Mouse (Mus musculus): ENCODE data around the gene Gm49361. TPM values are rescaled to one million over a fixed set of nuclear protein-coding genes. Genes with fewer than 3 reads are reported as not detected.
A peak's percentile ranks its signal among the peaks of the same experiment; 100 is the strongest.

Gm49361 gene
- total RNA-seq, 1 experiment = not detected

DNA sequence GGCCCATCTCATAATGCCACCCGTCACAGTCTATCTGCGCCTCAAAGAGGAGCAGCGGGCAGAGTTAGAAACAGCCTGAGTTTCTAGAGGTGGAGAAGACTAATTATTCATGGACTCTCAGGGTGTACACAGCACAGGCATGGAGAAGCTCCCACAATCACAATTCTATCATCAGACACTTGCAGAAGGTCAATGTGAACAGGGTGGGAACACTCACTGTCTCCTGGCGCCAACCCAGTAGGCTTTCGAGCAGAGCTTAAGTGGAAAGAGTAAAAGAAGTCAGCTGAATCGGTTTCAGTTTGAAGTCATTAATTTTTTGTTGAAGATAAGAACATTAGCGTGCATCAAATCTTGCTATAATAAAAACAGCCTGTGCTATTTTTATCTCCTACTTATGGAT, 37.3 kb downstream of the Gm49361 start:
- no peaks in the 10 kb centered on the region for H3K36me3 ChIP-seq (ENCODE audit: control insufficient read depth, insufficient read depth, low read length, poor library complexity, severe bottlenecking)
- DNase-seq (ENCODE audit: low read depth, low spot score) = no peak
- in situ Hi-C loops (cut with MboI; ENCODE audit: low sequenced_read_pairs in 2 of 2, unreplicated experiment in 2 of 2) = no loop called here
- H3K4me3 ChIP-seq (ENCODE audit: insufficient read depth in 1 of 2, low read depth in 1 of 2, low read length in 2 of 2, poor library complexity in 1 of 2, severe bottlenecking in 1 of 2) = no peak overlapping the region
- no peak for TF ChIP-seq MAFK (IDR thresholded peaks at IDR 0.05; ENCODE audit: insufficient read depth, low read depth, low read length)
- no peak for TF ChIP-seq ZC3H11A (IDR thresholded peaks at IDR 0.05; ENCODE audit: borderline replicate concordance, low read depth, low read length)
- no peak for TF ChIP-seq ZNF384 (IDR thresholded peaks at IDR 0.05; ENCODE audit: low read depth, low read length)
- TF ChIP-seq HCFC1 (IDR thresholded peaks at IDR 0.05; ENCODE audit: borderline replicate concordance, insufficient read depth, low read length) = no peak
- no peak for TF ChIP-seq CHD2 (IDR thresholded peaks at IDR 0.05; ENCODE audit: low read depth, low read length)
- no peak overlapping the region for H3K9ac ChIP-seq (ENCODE audit: insufficient read depth, low read depth, low read length, poor library complexity, severe bottlenecking)
- H3K4me1 ChIP-seq (ENCODE audit: control insufficient read depth in 2 of 2, insufficient read depth in 2 of 2, low read length in 2 of 2, poor library complexity in 1 of 2) = peaks cover 2 to 13% of the 10 kb centered on the region in 2 experiments; a peak in 1 of 4 replicates
- no peak overlapping the region for H3K27ac ChIP-seq (ENCODE audit: insufficient read depth, low read depth, low read length, poor library complexity, severe bottlenecking)
- H3K9me3 ChIP-seq (ENCODE audit: control insufficient read depth, insufficient read depth, low read depth, low read length) = no peaks in the 10 kb centered on the region

GRCm38 (mm10) chr14:57707100-57707893, 38.6 kb downstream of the Gm49361 start:
- peaks cover 2 to 13% of the 10 kb centered on the region in 2 experiments; a peak in 1 of 4 replicates for H3K4me1 ChIP-seq (ENCODE audit: control insufficient read depth in 2 of 2, insufficient read depth in 2 of 2, low read length in 2 of 2, poor library complexity in 1 of 2)
- no peak overlapping the region for H3K4me3 ChIP-seq (ENCODE audit: insufficient read depth in 1 of 2, low read depth in 1 of 2, low read length in 2 of 2, poor library complexity in 1 of 2, severe bottlenecking in 1 of 2)
- TF ChIP-seq CHD2 (IDR thresholded peaks at IDR 0.05; ENCODE audit: low read depth, low read length) (no peak), HCFC1 (IDR thresholded peaks at IDR 0.05; ENCODE audit: borderline replicate concordance, insufficient read depth, low read length) (no peak), ZNF384 (IDR thresholded peaks at IDR 0.05; ENCODE audit: low read depth, low read length) (no peak), ZC3H11A (IDR thresholded peaks at IDR 0.05; ENCODE audit: borderline replicate concordance, low read depth, low read length) (no peak), MAFK (IDR thresholded peaks at IDR 0.05; ENCODE audit: insufficient read depth, low read depth, low read length) (no peak)
- H3K9ac ChIP-seq (ENCODE audit: insufficient read depth, low read depth, low read length, poor library complexity, severe bottlenecking) = 0 out of 2 replicates have a peak overlapping the region, but pooled peaks have one; percentile 7
- H3K9me3 ChIP-seq (ENCODE audit: control insufficient read depth, insufficient read depth, low read depth, low read length) = no peaks in the 10 kb centered on the region
- H3K27ac ChIP-seq (ENCODE audit: insufficient read depth, low read depth, low read length, poor library complexity, severe bottlenecking) = no peak overlapping the region
- no peak for DNase-seq (ENCODE audit: low read depth, low spot score)
- in situ Hi-C loops (cut with MboI; ENCODE audit: low sequenced_read_pairs in 2 of 2, unreplicated experiment in 2 of 2) = no loop called here
- no peaks in the 10 kb centered on the region for H3K36me3 ChIP-seq (ENCODE audit: control insufficient read depth, insufficient read depth, low read length, poor library complexity, severe bottlenecking)

GRCm38 (mm10) chr14:57706760-57707099, 39.2 kb downstream of the Gm49361 start:
- Histone ChIP-seq H3K27ac (ENCODE audit: insufficient read depth, low read depth, low read length, poor library complexity, severe bottlenecking) (no peak overlapping the region), H3K36me3 (ENCODE audit: control insufficient read depth, insufficient read depth, low read length, poor library complexity, severe bottlenecking) (no peaks in the 10 kb centered on the region)
- DNase-seq (ENCODE audit: low read depth, low spot score) = no peak

DNA sequence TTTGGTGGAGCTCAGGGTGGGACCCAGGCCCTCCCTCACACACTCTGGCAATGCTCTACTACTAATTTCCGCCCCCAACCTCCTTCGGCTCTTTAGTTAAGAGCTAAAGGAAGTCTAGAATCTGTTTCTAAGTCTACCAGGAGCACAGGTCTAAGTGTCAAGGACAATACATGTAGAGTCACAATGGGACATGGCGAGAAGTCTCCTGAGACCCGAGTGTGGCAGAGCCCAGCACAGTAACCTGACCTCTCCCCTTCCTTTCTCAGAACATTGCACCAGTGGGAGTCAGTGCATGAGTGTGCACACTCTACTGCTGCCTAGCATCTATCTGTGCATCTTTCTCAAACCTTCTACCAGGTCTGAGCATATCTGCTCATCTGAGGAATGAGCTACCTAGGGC, 40.1 kb downstream of the Gm49361 start:
- no peaks in the 10 kb centered on the region for H3K36me3 ChIP-seq (ENCODE audit: control insufficient read depth, insufficient read depth, low read length, poor library complexity, severe bottlenecking)
- TF ChIP-seq CHD2 (IDR thresholded peaks at IDR 0.05; ENCODE audit: low read depth, low read length) (no peak), ZC3H11A (IDR thresholded peaks at IDR 0.05; ENCODE audit: borderline replicate concordance, low read depth, low read length) (no peak), HCFC1 (IDR thresholded peaks at IDR 0.05; ENCODE audit: borderline replicate concordance, insufficient read depth, low read length) (no peak), ZNF384 (IDR thresholded peaks at IDR 0.05; ENCODE audit: low read depth, low read length) (no peak), MAFK (IDR thresholded peaks at IDR 0.05; ENCODE audit: insufficient read depth, low read depth, low read length) (no peak)

More at GRCm38 (mm10) chr14:57706760-57707099, 39.2 kb downstream of the Gm49361 start:
- in situ Hi-C loops (cut with MboI; ENCODE audit: low sequenced_read_pairs in 2 of 2, unreplicated experiment in 2 of 2) = no loop called here
- Histone ChIP-seq H3K4me1 (ENCODE audit: control insufficient read depth in 2 of 2, insufficient read depth in 2 of 2, low read length in 2 of 2, poor library complexity in 1 of 2) (peaks cover 2 to 17% of the 10 kb centered on the region in 2 experiments; a peak in 2 of 4 replicates), H3K9ac (ENCODE audit: insufficient read depth, low read depth, low read length, poor library complexity, severe bottlenecking) (no peak overlapping the region), H3K4me3 (ENCODE audit: insufficient read depth in 1 of 2, low read depth in 1 of 2, low read length in 2 of 2, poor library complexity in 1 of 2, severe bottlenecking in 1 of 2) (no peak overlapping the region), H3K9me3 (ENCODE audit: control insufficient read depth, insufficient read depth, low read depth, low read length) (no peaks in the 10 kb centered on the region)
- TF ChIP-seq CHD2 (IDR thresholded peaks at IDR 0.05; ENCODE audit: low read depth, low read length) = no peak
- TF ChIP-seq ZC3H11A (IDR thresholded peaks at IDR 0.05; ENCODE audit: borderline replicate concordance, low read depth, low read length) = no peak
- TF ChIP-seq HCFC1 (IDR thresholded peaks at IDR 0.05; ENCODE audit: borderline replicate concordance, insufficient read depth, low read length) = no peak
- TF ChIP-seq ZNF384 (IDR thresholded peaks at IDR 0.05; ENCODE audit: low read depth, low read length) = no peak
- TF ChIP-seq MAFK (IDR thresholded peaks at IDR 0.05; ENCODE audit: insufficient read depth, low read depth, low read length) = no peak

More for the DNA sequence above, 40.1 kb downstream of the Gm49361 start:
- in situ Hi-C loops (cut with MboI; ENCODE audit: low sequenced_read_pairs in 2 of 2, unreplicated experiment in 2 of 2) = no loop called here
- Histone ChIP-seq H3K9me3 (ENCODE audit: control insufficient read depth, insufficient read depth, low read depth, low read length) (no peaks in the 10 kb centered on the region), H3K4me3 (ENCODE audit: insufficient read depth in 1 of 2, low read depth in 1 of 2, low read length in 2 of 2, poor library complexity in 1 of 2, severe bottlenecking in 1 of 2) (no peak overlapping the region), H3K9ac (ENCODE audit: insufficient read depth, low read depth, low read length, poor library complexity, severe bottlenecking) (no peak overlapping the region), H3K27ac (ENCODE audit: insufficient read depth, low read depth, low read length, poor library complexity, severe bottlenecking) (no peak overlapping the region), H3K4me1 (ENCODE audit: control insufficient read depth in 2 of 2, insufficient read depth in 2 of 2, low read length in 2 of 2, poor library complexity in 1 of 2) (peaks cover 2 to 15% of the 10 kb centered on the region in 2 experiments; a peak in 2 of 4 replicates)
- no peak for DNase-seq (ENCODE audit: low read depth, low spot score)

Measured in ES-E14 (cell line).